Mouse (Mus musculus): ENCODE data around the gene Pole. TPM values are rescaled to one million over a fixed set of nuclear protein-coding genes. Genes with fewer than 3 reads are reported as not detected.

The Pole gene
- polyA plus RNA-seq, 1 experiment, result 5.7 TPM

- Histone ChIP-seq H3K4me3 (ENCODE audit: low read depth, low read length) (no peak overlapping the region), H3K27ac (ENCODE audit: insufficient read depth, low read depth, low read length) (no peak overlapping the region), H3K4me1 (ENCODE audit: control insufficient read depth, insufficient read depth, insufficient read length, low read length) (peaks cover 7% of the 10 kb centered on the region; the same call in 1 of the 2 replicates), H3K36me3 (ENCODE audit: control insufficient read depth, insufficient read depth, low read length) (0 out of 2 replicates have a peak, but pooled peaks cover 2% of the 10 kb centered on the region), H3K27me3 (ENCODE audit: control insufficient read depth, insufficient read depth, low read length) (peaks cover 11% of the 10 kb centered on the region)
- TF ChIP-seq CTCF (IDR thresholded peaks at IDR 0.05; ENCODE audit: extremely low read depth, insufficient read length, insufficient replicate concordance, low read depth, low read length) (no peak), POLR2A (IDR thresholded peaks at IDR 0.05; ENCODE audit: low read depth, low read length) (no peak)
- WGBS, result 67% methylated on average over 2 of the region's 2 CpGs
These were observed 52.7 kb downstream of the Pole start for GRCm38 (mm10) chr5:110338792-110339191.

- TF ChIP-seq POLR2A (IDR thresholded peaks at IDR 0.05; ENCODE audit: low read depth, low read length) (no peak), CTCF (IDR thresholded peaks at IDR 0.05; ENCODE audit: extremely low read depth, insufficient read length, insufficient replicate concordance, low read depth, low read length) (no peak)
- peak within 1 kb of the TSS; percentile 60 for H3K4me3 ChIP-seq (ENCODE audit: low read depth, low read length)
- H3K36me3 ChIP-seq (ENCODE audit: control insufficient read depth, insufficient read depth, low read length), result no peaks in the 10 kb centered on the region
- H3K4me1 ChIP-seq (ENCODE audit: control insufficient read depth, insufficient read depth, insufficient read length, low read length), result peaks cover 7% of the 10 kb centered on the region; the same call in 1 of the 2 replicates
- H3K27ac ChIP-seq (ENCODE audit: insufficient read depth, low read depth, low read length), result no peak within 1 kb of the TSS
- H3K27me3 ChIP-seq (ENCODE audit: control insufficient read depth, insufficient read depth, low read length), result peaks cover 11% of the 10 kb centered on the region
- under 1% methylated on average over 43 of the region's 43 CpGs for WGBS
These were observed 56.7 kb downstream of the Pole start, which contains the start of gene P2rx2 for GRCm38 (mm10) chr5:110342648-110343284. TSS of gene P2rx2 (minus strand) at chr5:110343212.

- peaks cover 7% of the 10 kb centered on the region; the same call in 1 of the 2 replicates for H3K4me1 ChIP-seq (ENCODE audit: control insufficient read depth, insufficient read depth, insufficient read length, low read length)
- no peaks in the 10 kb centered on the region for H3K36me3 ChIP-seq (ENCODE audit: control insufficient read depth, insufficient read depth, low read length)
- no peak within 1 kb of the TSS for H3K27ac ChIP-seq (ENCODE audit: insufficient read depth, low read depth, low read length)
- 56% methylated on average over 4 of the region's 4 CpGs for WGBS
- peaks cover 11% of the 10 kb centered on the region for H3K27me3 ChIP-seq (ENCODE audit: control insufficient read depth, insufficient read depth, low read length)
- H3K4me3 ChIP-seq (ENCODE audit: low read depth, low read length), result no peak within 1 kb of the TSS
- TF ChIP-seq CTCF (IDR thresholded peaks at IDR 0.05; ENCODE audit: extremely low read depth, insufficient read length, insufficient replicate concordance, low read depth, low read length) (no peak), POLR2A (IDR thresholded peaks at IDR 0.05; ENCODE audit: low read depth, low read length) (no peak)
These were observed 58.4 kb downstream of the Pole start, which contains the start of gene Lrcol1 for GRCm38 (mm10) chr5:110344524-110344923. TSS of gene Lrcol1 (plus strand) at chr5:110344730.

- 83% methylated on average over 4 of the region's 4 CpGs for WGBS
- no peak overlapping the region for H3K27ac ChIP-seq (ENCODE audit: insufficient read depth, low read depth, low read length)
- TF ChIP-seq CTCF (IDR thresholded peaks at IDR 0.05; ENCODE audit: extremely low read depth, insufficient read length, insufficient replicate concordance, low read depth, low read length) (no peak), POLR2A (IDR thresholded peaks at IDR 0.05; ENCODE audit: low read depth, low read length) (no peak)
- H3K4me3 ChIP-seq (ENCODE audit: low read depth, low read length), result no peak overlapping the region
- peaks cover 7% of the 10 kb centered on the region; the same call in 1 of the 2 replicates for H3K4me1 ChIP-seq (ENCODE audit: control insufficient read depth, insufficient read depth, insufficient read length, low read length)
- peaks cover 11% of the 10 kb centered on the region for H3K27me3 ChIP-seq (ENCODE audit: control insufficient read depth, insufficient read depth, low read length)
- no peaks in the 10 kb centered on the region for H3K36me3 ChIP-seq (ENCODE audit: control insufficient read depth, insufficient read depth, low read length)
These were observed 59.4 kb downstream of the Pole start for GRCm38 (mm10) chr5:110345553-110345952.

- 80% methylated on average over 8 of the region's 8 CpGs for WGBS
- H3K27me3 ChIP-seq (ENCODE audit: control insufficient read depth, insufficient read depth, low read length), result peaks cover 11% of the 10 kb centered on the region
- no peaks in the 10 kb centered on the region for H3K36me3 ChIP-seq (ENCODE audit: control insufficient read depth, insufficient read depth, low read length)
- no peak overlapping the region for H3K4me3 ChIP-seq (ENCODE audit: low read depth, low read length)
- TF ChIP-seq CTCF (IDR thresholded peaks at IDR 0.05; ENCODE audit: extremely low read depth, insufficient read length, insufficient replicate concordance, low read depth, low read length), result no peak
- no peak overlapping the region for H3K27ac ChIP-seq (ENCODE audit: insufficient read depth, low read depth, low read length)
- peaks cover 7% of the 10 kb centered on the region; the same call in 1 of the 2 replicates for H3K4me1 ChIP-seq (ENCODE audit: control insufficient read depth, insufficient read depth, insufficient read length, low read length)
These were observed 60.9 kb downstream of the Pole start for GRCm38 (mm10) chr5:110347006-110347405.

- no peak for TF ChIP-seq POLR2A (IDR thresholded peaks at IDR 0.05; ENCODE audit: low read depth, low read length)
- 0 out of 2 replicates have a peak, but pooled peaks have one; percentile 27 for TF ChIP-seq CTCF (IDR thresholded peaks at IDR 0.05; ENCODE audit: extremely low read depth, insufficient read length, insufficient replicate concordance, low read depth, low read length)
- WGBS, result 12% methylated on average over 7 of the region's 7 CpGs
These were observed 68.6 kb downstream of the Pole start for GRCm38 (mm10) chr5:110354716-110355115.

GRCm38 (mm10) chr5:110357531-110358179 lies 71.5 kb downstream of the Pole start:
- TF ChIP-seq CTCF (IDR thresholded peaks at IDR 0.05; ENCODE audit: extremely low read depth, insufficient read length, insufficient replicate concordance, low read depth, low read length) (peak; percentile 87; the same call in 1 of the 2 replicates), POLR2A (IDR thresholded peaks at IDR 0.05; ENCODE audit: low read depth, low read length) (no peak)
- H3K27ac ChIP-seq (ENCODE audit: insufficient read depth, low read depth, low read length), result no peak overlapping the region
- H3K4me1 ChIP-seq (ENCODE audit: control insufficient read depth, insufficient read depth, insufficient read length, low read length), result no peaks in the 10 kb centered on the region
- H3K27me3 ChIP-seq (ENCODE audit: control insufficient read depth, insufficient read depth, low read length), result 0 out of 2 replicates have a peak, but pooled peaks cover 4% of the 10 kb centered on the region
- H3K36me3 ChIP-seq (ENCODE audit: control insufficient read depth, insufficient read depth, low read length), result no peaks in the 10 kb centered on the region
- WGBS, result 33% methylated on average over 9 of the region's 9 CpGs
- no peak overlapping the region for H3K4me3 ChIP-seq (ENCODE audit: low read depth, low read length)

More at GRCm38 (mm10) chr5:110354716-110355115, 68.6 kb downstream of the Pole start:
- Histone ChIP-seq H3K27ac (ENCODE audit: insufficient read depth, low read depth, low read length) (no peak overlapping the region), H3K36me3 (ENCODE audit: control insufficient read depth, insufficient read depth, low read length) (no peaks in the 10 kb centered on the region), H3K4me1 (ENCODE audit: control insufficient read depth, insufficient read depth, insufficient read length, low read length) (no peaks in the 10 kb centered on the region), H3K4me3 (ENCODE audit: low read depth, low read length) (no peak overlapping the region), H3K27me3 (ENCODE audit: control insufficient read depth, insufficient read depth, low read length) (0 out of 2 replicates have a peak, but pooled peaks cover 4% of the 10 kb centered on the region)
